Mouse (Mus musculus): ENCODE measurements around the gene Ift22. TPM values are rescaled to one million over a fixed set of nuclear protein-coding genes. Genes with fewer than 3 reads are reported as not detected.
A peak's percentile ranks its signal among the peaks of the same experiment; 100 is the strongest.

The Ift22 gene
- polyA plus RNA-seq, 1 experiment from 2014 or later, result 26.1 TPM

DNA sequence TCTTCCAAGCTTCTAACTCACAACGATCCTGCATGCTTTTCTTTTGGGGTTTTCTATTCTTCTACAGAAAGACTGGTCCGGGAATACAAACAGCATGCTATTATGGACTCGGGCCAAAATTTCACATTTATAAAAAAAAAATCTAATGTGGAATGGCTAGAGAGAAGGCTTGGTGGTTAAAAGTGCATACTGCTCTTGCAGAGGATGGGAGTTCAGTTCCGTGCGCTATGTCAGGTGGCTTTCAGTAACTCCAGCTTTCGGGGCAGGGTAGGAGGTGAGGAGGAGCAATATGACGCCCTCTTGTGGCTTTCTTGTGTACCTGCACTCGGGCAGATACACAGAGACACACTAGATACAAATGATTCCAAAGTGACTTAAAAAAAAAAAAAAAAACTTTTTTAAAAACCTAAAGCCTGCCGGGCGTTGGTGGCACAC, 12.4 kb upstream of the Ift22 start:
- 50% methylated on average over 10 of the region's 10 CpGs for WGBS
- DNase-seq (ENCODE audit: low spot score), result no peak

GRCm38 (mm10) chr5:136904621-136905020, 3.3 kb upstream of the Ift22 start:
- Histone ChIP-seq H3K4me1 (replicated peaks; ENCODE audit: control insufficient read depth, insufficient read depth) (no peaks in the 10 kb centered on the region; the same call in 1 of the 2 replicates), H3K9me3 (ENCODE audit: control insufficient read depth, low read length) (no peaks in the 10 kb centered on the region), H3K9ac (ENCODE audit: low read length) (no peak overlapping the region), H3K36me3 (ENCODE audit: control insufficient read depth, insufficient read depth, low read length) (no peaks in the 10 kb centered on the region), H3K4me2 (replicated peaks; ENCODE audit: low read depth) (no peak overlapping the region), H3K27ac (replicated peaks) (no peak overlapping the region), H3K27me3 (ENCODE audit: control insufficient read depth, insufficient read depth, low read length) (no peaks in the 10 kb centered on the region), H3K4me3 (ENCODE audit: low read depth, low read length) (no peak overlapping the region)
- TF ChIP-seq CTCF (IDR thresholded peaks at IDR 0.05; ENCODE audit: low read depth) (no peak), EP300 (optimal IDR thresholded peaks at IDR 0.05) (no peak)
- no peak for ATAC-seq (ENCODE audit: low FRiP score, low TSS enrichment)
- DNase-seq (ENCODE audit: low spot score), result no peak
- 52% methylated on average over 3 of the region's 3 CpGs for WGBS

More for the DNA sequence above, 12.4 kb upstream of the Ift22 start:
- Histone ChIP-seq H3K36me3 (ENCODE audit: control insufficient read depth, insufficient read depth, low read length) (no peaks in the 10 kb centered on the region), H3K4me3 (ENCODE audit: low read depth, low read length) (no peak overlapping the region), H3K9ac (ENCODE audit: low read length) (no peak overlapping the region), H3K27me3 (ENCODE audit: control insufficient read depth, insufficient read depth, low read length) (no peaks in the 10 kb centered on the region), H3K27ac (replicated peaks) (no peak overlapping the region), H3K4me1 (replicated peaks; ENCODE audit: control insufficient read depth, insufficient read depth) (no peaks in the 10 kb centered on the region), H3K4me2 (replicated peaks; ENCODE audit: low read depth) (no peak overlapping the region), H3K9me3 (ENCODE audit: control insufficient read depth, low read length) (no peaks in the 10 kb centered on the region)
- ATAC-seq (ENCODE audit: low FRiP score, low TSS enrichment), result no peak
- TF ChIP-seq CTCF (IDR thresholded peaks at IDR 0.05; ENCODE audit: low read depth), result peak; percentile 49
- no peak for TF ChIP-seq EP300 (optimal IDR thresholded peaks at IDR 0.05)

GRCm38 (mm10) chr5:136905630-136906029, 2.3 kb upstream of the Ift22 start:
- Histone ChIP-seq H3K27me3 (ENCODE audit: control insufficient read depth, insufficient read depth, low read length) (no peaks in the 10 kb centered on the region), H3K4me3 (ENCODE audit: low read depth, low read length) (no peak overlapping the region), H3K27ac (replicated peaks) (no peak overlapping the region), H3K4me2 (replicated peaks; ENCODE audit: low read depth) (no peak overlapping the region), H3K4me1 (replicated peaks; ENCODE audit: control insufficient read depth, insufficient read depth) (no peaks in the 10 kb centered on the region; the same call in 1 of the 2 replicates), H3K36me3 (ENCODE audit: control insufficient read depth, insufficient read depth, low read length) (no peaks in the 10 kb centered on the region), H3K9me3 (ENCODE audit: control insufficient read depth, low read length) (no peaks in the 10 kb centered on the region), H3K9ac (ENCODE audit: low read length) (no peak overlapping the region)
- ATAC-seq (ENCODE audit: low FRiP score, low TSS enrichment) (no peak), DNase-seq (ENCODE audit: low spot score) (peak; percentile 39)
- TF ChIP-seq EP300 (optimal IDR thresholded peaks at IDR 0.05) (no peak), CTCF (IDR thresholded peaks at IDR 0.05; ENCODE audit: low read depth) (peak; percentile 66)
- 48% methylated on average over 7 of the region's 7 CpGs for WGBS

DNA sequence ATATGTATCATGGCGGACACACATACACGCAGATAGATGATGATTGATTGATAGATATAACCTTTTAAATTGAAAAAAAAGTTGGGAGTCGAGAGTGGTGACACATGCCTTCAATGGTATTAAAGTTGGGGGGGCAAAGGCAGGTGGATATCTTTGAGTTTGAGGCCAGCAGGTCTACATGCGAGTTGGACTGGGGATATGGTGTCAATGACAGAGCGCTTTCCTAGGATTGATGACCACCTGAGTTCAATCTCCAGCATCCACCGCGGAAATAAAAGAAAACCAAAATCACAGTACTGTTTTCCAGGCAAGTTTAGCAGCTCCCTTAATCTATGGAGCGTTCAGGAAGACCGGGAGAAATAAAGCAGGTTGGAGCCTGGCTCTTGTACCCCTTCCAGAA, 363 bp upstream of the Ift22 start:
- peak overlapping the region; percentile 70 for H3K4me2 ChIP-seq (replicated peaks; ENCODE audit: low read depth)
- WGBS, result 36% methylated on average over 9 of the region's 9 CpGs
- TF ChIP-seq CTCF (IDR thresholded peaks at IDR 0.05; ENCODE audit: low read depth) (no peak), EP300 (optimal IDR thresholded peaks at IDR 0.05) (no peak)
- no peaks in the 10 kb centered on the region; the same call in 1 of the 2 replicates for H3K4me1 ChIP-seq (replicated peaks; ENCODE audit: control insufficient read depth, insufficient read depth)
- H3K9ac ChIP-seq (ENCODE audit: low read length), result no peak overlapping the region
- no peaks in the 10 kb centered on the region; the same call in 1 of the 2 replicates for H3K36me3 ChIP-seq (ENCODE audit: control insufficient read depth, insufficient read depth, low read length)
- peak overlapping the region; percentile 75 for H3K4me3 ChIP-seq (ENCODE audit: low read depth, low read length)
- no peak for ATAC-seq (ENCODE audit: low FRiP score, low TSS enrichment)
- no peak for DNase-seq (ENCODE audit: low spot score)
- no peaks in the 10 kb centered on the region for H3K9me3 ChIP-seq (ENCODE audit: control insufficient read depth, low read length)
- H3K27ac ChIP-seq (replicated peaks), result no peak overlapping the region
- H3K27me3 ChIP-seq (ENCODE audit: control insufficient read depth, insufficient read depth, low read length), result no peaks in the 10 kb centered on the region

DNA sequence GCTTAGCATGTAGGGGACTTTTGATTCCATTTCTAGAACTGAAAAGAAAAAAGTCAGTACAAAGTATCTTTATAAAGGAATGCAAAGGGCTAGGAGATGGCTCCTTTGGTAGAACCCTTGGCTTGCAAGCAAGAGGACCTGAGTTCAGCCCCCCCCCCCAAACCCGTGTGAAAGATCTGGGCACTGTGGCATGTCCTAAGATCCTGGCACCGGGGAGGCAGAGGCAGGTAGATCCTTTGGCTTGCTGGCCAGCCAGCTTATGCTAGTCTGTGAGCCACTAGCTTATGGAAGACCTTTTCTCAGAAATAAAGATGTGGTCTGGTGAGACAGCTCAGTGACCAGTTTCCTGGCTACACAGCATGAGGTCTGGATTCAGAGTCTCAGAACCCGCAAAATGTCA, 6.2 kb downstream of the Ift22 start:
- H3K4me1 ChIP-seq (replicated peaks; ENCODE audit: control insufficient read depth, insufficient read depth), result no peaks in the 10 kb centered on the region; the same call in 1 of the 2 replicates
- no peak for TF ChIP-seq CTCF (IDR thresholded peaks at IDR 0.05; ENCODE audit: low read depth)
- TF ChIP-seq EP300 (optimal IDR thresholded peaks at IDR 0.05), result no peak
- no peak for DNase-seq (ENCODE audit: low spot score)
- 81% methylated on average over 3 of the region's 3 CpGs for WGBS
- peaks cover 4% of the 10 kb centered on the region; the same call in 1 of the 2 replicates for H3K36me3 ChIP-seq (ENCODE audit: control insufficient read depth, insufficient read depth, low read length)
- no peak overlapping the region for H3K27ac ChIP-seq (replicated peaks)
- H3K9me3 ChIP-seq (ENCODE audit: control insufficient read depth, low read length), result no peaks in the 10 kb centered on the region
- H3K9ac ChIP-seq (ENCODE audit: low read length), result no peak overlapping the region
- H3K27me3 ChIP-seq (ENCODE audit: control insufficient read depth, insufficient read depth, low read length), result no peaks in the 10 kb centered on the region
- ATAC-seq (ENCODE audit: low FRiP score, low TSS enrichment), result no peak
- H3K4me2 ChIP-seq (replicated peaks; ENCODE audit: low read depth), result no peak overlapping the region
- H3K4me3 ChIP-seq (ENCODE audit: low read depth, low read length), result no peak overlapping the region

GRCm38 (mm10) chr5:136917613-136918242, 9.8 kb downstream of the Ift22 start:
- Histone ChIP-seq H3K4me3 (ENCODE audit: low read depth, low read length) (no peak overlapping the region), H3K27me3 (ENCODE audit: control insufficient read depth, insufficient read depth, low read length) (no peaks in the 10 kb centered on the region), H3K4me1 (replicated peaks; ENCODE audit: control insufficient read depth, insufficient read depth) (peaks cover 3% of the 10 kb centered on the region; the same call in 1 of the 2 replicates), H3K27ac (replicated peaks) (no peak overlapping the region), H3K9me3 (ENCODE audit: control insufficient read depth, low read length) (no peaks in the 10 kb centered on the region), H3K9ac (ENCODE audit: low read length) (no peak overlapping the region), H3K36me3 (ENCODE audit: control insufficient read depth, insufficient read depth, low read length) (peaks cover 4% of the 10 kb centered on the region; the same call in 1 of the 2 replicates), H3K4me2 (replicated peaks; ENCODE audit: low read depth) (no peak overlapping the region)
- ATAC-seq (ENCODE audit: low FRiP score, low TSS enrichment), result no peak
- TF ChIP-seq CTCF (IDR thresholded peaks at IDR 0.05; ENCODE audit: low read depth), result no peak
- TF ChIP-seq EP300 (optimal IDR thresholded peaks at IDR 0.05), result no peak
- WGBS, result 98% methylated on average over 8 of the region's 8 CpGs
- no peak for DNase-seq (ENCODE audit: low spot score)
